In genomic region chr3:152147085-152147831, GRCm38 (mm10) we compare ENCODE assay signal across 14 mouse cellular contexts. TPM values are rescaled to one million over a fixed set of nuclear protein-coding genes. Genes with fewer than 3 reads are reported as not detected.
DNase-seq lines count a peak whose midpoint lies in the region; ATAC-seq and TF ChIP-seq lines count a peak whose summit lies in the region.
"Had no signal": no experiment of that assay in that cellular context is flagged by ENCODE, and none has a peak within 500 bp of the region (broad histone marks: within the 10 kb centered on the region; RNA-seq: fewer than 3 reads in every experiment).

No protein-coding gene starts in this region.

- H3K27ac ChIP-seq in intestine, embryonic 16.5 days (ENCODE audit: low read length), result no peak overlapping the region
- H3K27ac ChIP-seq in intestine, postnatal 0 days (ENCODE audit: low read depth, low read length), result no peak overlapping the region; the same call in 1 of the 2 replicates
- no peak overlapping the region for H3K27ac ChIP-seq in midbrain, embryonic 10.5 days (replicated peaks)
- H3K27ac ChIP-seq: embryonic facial prominence, embryonic 12.5 days; forebrain, embryonic 13.5 days; liver, embryonic 14.5 days had no signal

- no peak for TF ChIP-seq CTCF in intestine, postnatal 0 days (IDR thresholded peaks at IDR 0.05; ENCODE audit: low read depth)

- no peaks in the 10 kb centered on the region for H3K9me3 ChIP-seq in intestine, embryonic 16.5 days (ENCODE audit: control insufficient read depth, low read length)
- H3K9me3 ChIP-seq in intestine, postnatal 0 days (ENCODE audit: control insufficient read depth), result no peaks in the 10 kb centered on the region
- no peaks in the 10 kb centered on the region for H3K9me3 ChIP-seq in midbrain, embryonic 10.5 days (replicated peaks)
- H3K9me3 ChIP-seq: embryonic facial prominence, embryonic 12.5 days; forebrain, embryonic 13.5 days; megakaryocyte, embryonic 14.5 days had no signal

- H3K27me3 ChIP-seq in intestine, embryonic 16.5 days (replicated peaks; ENCODE audit: control insufficient read depth, insufficient read depth, low read length), result no peaks in the 10 kb centered on the region
- no peaks in the 10 kb centered on the region for H3K27me3 ChIP-seq in intestine, postnatal 0 days (replicated peaks; ENCODE audit: control insufficient read depth, insufficient read depth, low read length)
- no peaks in the 10 kb centered on the region for H3K27me3 ChIP-seq in midbrain, embryonic 10.5 days (ENCODE audit: low read depth, poor library complexity, severe bottlenecking)
- H3K27me3 ChIP-seq: embryonic facial prominence, embryonic 12.5 days; forebrain, embryonic 13.5 days; megakaryocyte, embryonic 14.5 days had no signal

- H3K36me3 ChIP-seq in intestine, embryonic 16.5 days (ENCODE audit: control insufficient read depth, insufficient read depth, low read length), result no peaks in the 10 kb centered on the region
- no peaks in the 10 kb centered on the region for H3K36me3 ChIP-seq in intestine, postnatal 0 days (ENCODE audit: control insufficient read depth, insufficient read depth)
- no peaks in the 10 kb centered on the region for H3K36me3 ChIP-seq in midbrain, embryonic 10.5 days
- H3K36me3 ChIP-seq: embryonic facial prominence, embryonic 12.5 days had no signal

- no peak overlapping the region for H3K4me2 ChIP-seq in intestine, embryonic 16.5 days (ENCODE audit: low read depth, low read length)
- H3K4me2 ChIP-seq in intestine, postnatal 0 days (replicated peaks; ENCODE audit: low read depth), result no peak overlapping the region
- H3K4me2 ChIP-seq: embryonic facial prominence, embryonic 12.5 days; forebrain, embryonic 13.5 days had no signal

- no peak overlapping the region for H3K4me3 ChIP-seq in intestine, embryonic 16.5 days (ENCODE audit: low read length)
- no peak overlapping the region for H3K4me3 ChIP-seq in intestine, postnatal 0 days (ENCODE audit: low read depth, low read length)
- H3K4me3 ChIP-seq in midbrain, embryonic 10.5 days, result no peak overlapping the region
- H3K4me3 ChIP-seq: embryonic facial prominence, embryonic 12.5 days; forebrain, embryonic 13.5 days; megakaryocyte, embryonic 14.5 days had no signal

- DNase-seq in MN1 (ENCODE audit: low spot score), result peak; percentile 33
- peak; percentile 87 for DNase-seq in brain, adult 2 months (ENCODE audit: low read depth, low spot score)
- no peak for DNase-seq in layer of hippocampus, adult 8-10 months (ENCODE audit: low spot score in 2 of 2)
- no peak for DNase-seq in midbrain, embryonic 10.5 days (ENCODE audit: low spot score)
- DNase-seq: heart, adult 18-20 months; kidney, postnatal 10 days; thymus, postnatal 4 days had no signal

- 63% methylated on average over 12 of the region's 12 CpGs for WGBS in intestine, embryonic 16.5 days
- WGBS in intestine, postnatal 0 days, result 56% methylated on average over 12 of the region's 12 CpGs
- WGBS in midbrain, embryonic 10.5 days, result 80% methylated on average over 12 of the region's 12 CpGs

- H3K4me1 ChIP-seq in intestine, embryonic 16.5 days (ENCODE audit: control insufficient read depth, insufficient read depth, low read length), result peaks cover 36% of the 10 kb centered on the region
- H3K4me1 ChIP-seq in intestine, postnatal 0 days (replicated peaks; ENCODE audit: control insufficient read depth, insufficient read depth, low read length), result peaks cover 16% of the 10 kb centered on the region
- H3K4me1 ChIP-seq in midbrain, embryonic 10.5 days, result peaks cover 10% of the 10 kb centered on the region
- H3K4me1 ChIP-seq: embryonic facial prominence, embryonic 12.5 days; forebrain, embryonic 13.5 days had no signal

- H3K9ac ChIP-seq in intestine, embryonic 16.5 days (ENCODE audit: low read depth, low read length), result no peak overlapping the region
- no peak overlapping the region for H3K9ac ChIP-seq in intestine, postnatal 0 days (ENCODE audit: low read depth, low read length)
- H3K9ac ChIP-seq: embryonic facial prominence, embryonic 12.5 days; forebrain, embryonic 13.5 days; liver, embryonic 14.5 days had no signal

- peak; percentile 26; the same call in 1 of the 2 replicates for ATAC-seq in intestine, embryonic 16.5 days
- no peak for ATAC-seq in intestine, postnatal 0 days
- peak; percentile 46 to 55 for ATAC-seq in hematopoietic stem cell, adult 5-6 weeks (replicated peaks in 1 of 2; ENCODE audit: insufficient read depth in 1 of 2, low FRiP score in 2 of 2, low TSS enrichment in 1 of 2, low read depth in 1 of 2, poor library complexity in 2 of 2, severe bottlenecking in 2 of 2)
- ATAC-seq: forebrain, embryonic 13.5 days had no signal

RNA-seq across cellular contexts. Expression of gene Gipc2, which starts 18.8 kb away (rescaled TPM):
- 244 TPM in 2 replicates for polyA plus RNA-seq in intestine, embryonic 16.5 days (2015; fragmentation: Nextera tagmentation; extraction: Ambion mirVana)
- polyA plus RNA-seq in intestine, postnatal 0 days (2015; fragmentation: Nextera tagmentation; extraction: Ambion mirVana), result 222 and 243 TPM in 2 replicates
- not detected in 2 replicates for total RNA-seq in hematopoietic stem cell, adult 5-6 weeks (2017)
- total RNA-seq in layer of hippocampus, adult 8-10 months (2022), result 1 to 10 TPM in 3 of 4 experiments, under 1 TPM in 1; 0.68 to 1.9 (median 1.5) TPM
- 0.95 and 1.5 TPM in 2 replicates for polyA plus RNA-seq in midbrain, embryonic 10.5 days (2016; fragmentation: Nextera tagmentation; extraction: Ambion mirVana)

Comparison
In these comparisons a context has a peak if more than half of its experiments do, and no peak if none do; other contexts are left out.
1. DNase-seq: peak in MN1 (single experiment) and brain, adult 2 months (single experiment); none in layer of hippocampus, adult 8-10 months (0 of 2) and midbrain, embryonic 10.5 days (single experiment).
2. RNA of gene Gipc2, which starts 18.8 kb away (polyA plus RNA-seq): 244 TPM in intestine, embryonic 16.5 days and 222 to 243 TPM in intestine, postnatal 0 days; 0.95 to 1.5 TPM in midbrain, embryonic 10.5 days; every median in the first group is over 10 times any median in the second.